Mouse (Mus musculus): Measurements from ENCODE around the gene Crtc2.
A peak's percentile ranks its signal among the peaks of the same experiment; 100 is the strongest.

- TF ChIP-seq CTCF (IDR thresholded peaks at IDR 0.05 in 2 of 3, conservative IDR thresholded peaks at IDR 0.05 in 1 of 3; ENCODE audit: control insufficient read depth in 1 of 3, insufficient read depth in 1 of 3, low read depth in 2 of 3, low read length in 3 of 3, poor library complexity in 1 of 3, severe bottlenecking in 1 of 3) (no peak), SIN3A (IDR thresholded peaks at IDR 0.05; ENCODE audit: low read length) (no peak), CHD2 (IDR thresholded peaks at IDR 0.05; ENCODE audit: low read length) (no peak), ETS1 (IDR thresholded peaks at IDR 0.05; ENCODE audit: low read depth, low read length) (no peak), ZC3H11A (IDR thresholded peaks at IDR 0.05; ENCODE audit: low read depth, low read length) (no peak), UBTF (IDR thresholded peaks at IDR 0.05; ENCODE audit: borderline replicate concordance, insufficient read depth, low read depth, low read length) (no peak), RAD21 (IDR thresholded peaks at IDR 0.05; ENCODE audit: low read depth, low read length) (no peak), E2F4 (IDR thresholded peaks at IDR 0.05; ENCODE audit: borderline replicate concordance, low read depth, low read length) (no peak), POLR2AphosphoS2 (IDR thresholded peaks at IDR 0.05; ENCODE audit: low read length) (no peak), MAX (IDR thresholded peaks at IDR 0.05; ENCODE audit: low read length) (peak; percentile 73), MEF2A (IDR thresholded peaks at IDR 0.05; ENCODE audit: extremely low read depth, insufficient replicate concordance, low read depth, low read length, poor library complexity, severe bottlenecking) (no peak)
These were observed 38.0 kb downstream of the Crtc2 start for GRCm38 (mm10) chr3:90291982-90292344.
